Mouse (Mus musculus) small intestine, adult 2 months (tissue): ENCODE data around the gene Arid5a. TPM values are rescaled to one million over a fixed set of nuclear protein-coding genes. Genes with fewer than 3 reads are reported as not detected.

ENCODE experiments used
- H3K27ac ChIP-seq: fragments of 200-500 bp; 2 replicates; pipeline ENCODE4 v1.5.1; 2012; ENCODE audit warnings: low read depth, low read length, control low read depth, inconsistent platforms; ENCODE audit not compliant: insufficient read depth
- H3K27me3 ChIP-seq: fragments of 200-500 bp; 2 replicates; pipeline ENCODE4 v1.6.1; 2012; ENCODE audit warnings: mild to moderate bottlenecking, moderate library complexity, low read length, inconsistent platforms; ENCODE audit not compliant: control insufficient read depth, insufficient read depth
- H3K36me3 ChIP-seq: fragments of 200-500 bp; 2 replicates; pipeline ENCODE4 v1.6.1; 2012; ENCODE audit warnings: mild to moderate bottlenecking, low read length, control low read depth, inconsistent platforms; ENCODE audit not compliant: control insufficient read depth, insufficient read depth
- H3K4me1 ChIP-seq: fragments of 200-500 bp; 2 replicates; pipeline ENCODE4 v1.6.1; 2012; ENCODE audit warnings: low read length, inconsistent platforms, mixed read lengths; ENCODE audit not compliant: control insufficient read depth, insufficient read depth, insufficient read length
- H3K4me3 ChIP-seq: fragments of 200-500 bp; 2 replicates; pipeline ENCODE4 v1.5.1; 2012; ENCODE audit warnings: low read depth, mild to moderate bottlenecking, control low read depth, inconsistent platforms, low read length, moderate library complexity
- CTCF ChIP-seq: fragments of 200-500 bp; IDR thresholded peaks from 2 replicates; pipeline ENCODE4 v1.5.1; 2012; ENCODE audit warnings: low read depth, mild to moderate bottlenecking, control low read depth, inconsistent platforms, low read length, moderate library complexity, mixed read lengths; ENCODE audit not compliant: insufficient replicate concordance, insufficient read length; ENCODE audit errors: extremely low read depth
- POLR2A ChIP-seq: fragments of 200-500 bp; IDR thresholded peaks from 2 replicates; pipeline ENCODE4 v1.6.1; 2012; ENCODE audit warnings: low read depth, mild to moderate bottlenecking, control low read depth, inconsistent platforms, low read length, moderate library complexity
- WGBS: fragments of 180-500 bp; shearing (Covaris S2); methylation state at CpG from one replicate; pipeline ENCODE4 v1.1.7; 2018; 5-methylcytosine and 5-hydroxymethylcytosine counted together
- polyA plus RNA-seq: library from polyadenylated mRNA; depleted of rRNA; stranded (reverse); fragments of >200 nt; gene quantifications from 2 replicates; pipeline ENCODE4 v1.2.3, GENCODE M21; 2012

Gene Arid5a
- polyA plus RNA-seq, 1 experiment = 11.1 TPM

DNA sequence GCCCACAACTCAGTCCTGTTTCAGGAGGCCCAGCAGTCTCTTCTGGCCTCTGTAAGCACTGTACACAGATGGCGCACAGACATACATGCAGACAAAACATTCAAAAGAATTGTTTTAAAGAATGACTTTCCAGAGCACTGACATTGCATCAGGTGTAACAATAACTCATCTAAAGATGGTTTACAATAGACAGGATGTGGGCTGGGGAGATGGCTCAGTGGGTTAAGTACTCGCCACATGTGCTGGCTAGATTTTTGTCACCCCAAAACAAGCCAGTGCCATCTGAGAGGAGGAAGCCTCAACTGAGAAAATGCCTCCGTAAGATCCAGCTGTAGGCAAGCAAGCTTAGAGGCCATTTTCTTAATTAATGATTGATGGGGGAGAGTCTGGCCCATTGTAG lies 13.1 kb upstream of the Arid5a start:
- 64% methylated on average over 3 of the region's 3 CpGs for WGBS
- Histone ChIP-seq H3K4me3 (no peak overlapping the region), H3K36me3 (no peaks in the 10 kb centered on the region), H3K27me3 (no peaks in the 10 kb centered on the region), H3K4me1 (peaks cover 3% of the 10 kb centered on the region; the same call in 1 of the 2 replicates), H3K27ac (no peak overlapping the region)
- TF ChIP-seq CTCF (no peak), POLR2A (no peak)

DNA sequence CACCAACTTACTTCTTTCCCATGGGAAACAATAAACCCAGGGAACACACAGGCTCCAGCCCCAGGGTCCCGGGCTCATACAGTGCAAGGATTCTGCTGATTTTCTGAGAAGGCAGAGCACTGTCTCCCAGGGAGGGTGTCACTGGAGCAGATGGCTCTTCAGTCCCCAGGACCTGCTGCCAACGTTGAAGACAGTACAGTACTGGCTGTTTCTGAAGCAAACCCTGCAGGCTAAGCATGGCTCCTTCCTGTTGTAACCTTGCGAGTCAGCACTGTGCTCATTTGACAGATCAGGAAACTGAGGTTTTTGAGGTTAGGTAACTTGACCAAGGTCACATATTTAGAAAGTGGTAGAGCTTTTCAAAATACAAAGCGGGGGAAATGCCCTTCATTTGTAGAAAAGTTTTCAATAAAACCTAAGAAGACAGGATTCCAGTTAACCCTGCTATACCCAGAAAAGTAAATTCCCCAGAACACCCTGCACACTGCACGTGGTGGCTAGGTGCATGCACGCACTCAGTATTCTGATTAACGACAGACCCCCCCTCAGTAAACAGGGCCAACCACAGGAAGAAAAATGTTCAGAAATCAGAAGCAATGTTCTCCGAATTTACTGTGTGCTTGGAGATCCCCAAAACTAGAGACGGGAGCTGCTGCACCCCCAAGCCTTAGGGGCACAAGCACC lies 10.9 kb upstream of the Arid5a start:
- no peak for TF ChIP-seq POLR2A
- TF ChIP-seq CTCF = no peak
- peaks cover 3% of the 10 kb centered on the region; the same call in 1 of the 2 replicates for H3K4me1 ChIP-seq
- no peaks in the 10 kb centered on the region for H3K27me3 ChIP-seq
- WGBS = 61% methylated on average over 9 of the region's 9 CpGs
- H3K36me3 ChIP-seq = no peaks in the 10 kb centered on the region
- H3K27ac ChIP-seq = no peak overlapping the region
- no peak overlapping the region for H3K4me3 ChIP-seq

DNA sequence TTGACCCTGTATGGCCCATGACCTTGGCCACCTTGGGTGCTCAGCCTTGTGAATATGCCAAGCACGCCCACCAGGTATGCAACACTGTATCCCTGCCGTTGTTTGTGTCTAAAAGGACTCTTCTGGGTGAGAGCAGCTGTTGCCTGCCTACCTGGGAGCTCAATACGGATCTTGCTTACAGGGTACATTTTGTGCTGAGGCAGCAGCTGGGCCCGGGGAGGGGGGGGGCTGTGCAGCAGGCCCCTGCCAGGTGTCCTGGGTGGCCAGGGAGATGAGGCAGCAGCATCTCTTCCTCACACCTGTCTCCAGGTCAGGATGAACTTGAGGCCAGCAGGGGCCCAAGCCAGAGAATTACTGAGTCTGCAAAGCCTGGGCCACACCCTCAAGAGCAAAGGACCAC lies 9.4 kb upstream of the Arid5a start:
- WGBS = 60% methylated on average over 4 of the region's 4 CpGs
- H3K4me1 ChIP-seq = peaks cover 3% of the 10 kb centered on the region; the same call in 1 of the 2 replicates
- no peak overlapping the region for H3K27ac ChIP-seq
- no peak overlapping the region for H3K4me3 ChIP-seq
- TF ChIP-seq CTCF (no peak), POLR2A (no peak)
- H3K36me3 ChIP-seq = no peaks in the 10 kb centered on the region
- H3K27me3 ChIP-seq = peaks cover 4% of the 10 kb centered on the region

DNA sequence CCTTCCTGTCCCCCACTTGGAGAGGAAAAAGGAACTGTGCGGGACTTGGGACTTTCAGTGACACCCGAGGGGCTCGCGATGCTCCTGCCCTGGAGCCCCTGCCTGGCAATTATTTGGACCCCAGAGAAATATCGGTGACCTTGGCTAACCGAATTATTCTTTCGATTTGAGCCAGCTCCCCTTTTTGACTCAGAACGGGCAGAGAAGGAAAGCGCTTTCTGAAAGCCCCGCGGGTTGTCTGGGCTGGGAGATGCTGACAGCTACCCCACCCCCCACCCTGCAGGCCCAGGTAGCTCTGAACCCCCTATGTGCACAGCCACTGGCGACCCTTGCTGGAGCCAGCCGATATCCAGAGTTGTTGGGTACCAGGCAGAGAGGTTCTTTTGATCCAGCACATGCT lies 8.4 kb upstream of the Arid5a start:
- Histone ChIP-seq H3K27me3 (peaks cover 5% of the 10 kb centered on the region), H3K4me1 (peaks cover 3% of the 10 kb centered on the region), H3K4me3 (no peak overlapping the region), H3K27ac (no peak overlapping the region), H3K36me3 (no peaks in the 10 kb centered on the region)
- WGBS = 45% methylated on average over 13 of the region's 13 CpGs
- TF ChIP-seq CTCF (no peak), POLR2A (no peak)

DNA sequence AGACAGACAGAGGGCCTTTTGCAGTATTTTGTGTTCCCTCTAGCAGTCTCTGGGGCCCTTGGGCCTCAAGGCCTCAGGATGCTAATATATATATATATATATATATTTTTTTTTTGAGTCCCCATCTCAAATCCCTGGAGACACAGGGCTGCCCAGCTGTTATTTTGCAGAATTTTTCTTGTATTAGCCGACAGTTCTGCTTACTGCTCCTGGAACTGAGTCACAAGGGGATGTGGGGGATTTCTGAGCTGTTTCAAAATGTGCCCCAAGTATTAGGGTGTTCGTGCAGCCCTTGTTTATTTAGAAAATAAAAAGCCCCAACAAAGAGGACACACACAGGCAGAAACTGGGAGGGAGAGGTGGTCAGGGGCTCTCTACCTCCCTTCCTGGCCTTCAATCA lies 7.9 kb upstream of the Arid5a start:
- no peak overlapping the region for H3K27ac ChIP-seq
- peaks cover 3% of the 10 kb centered on the region for H3K4me1 ChIP-seq
- WGBS = 78% methylated on average over 2 of the region's 2 CpGs
- H3K36me3 ChIP-seq = no peaks in the 10 kb centered on the region
- no peak for TF ChIP-seq POLR2A
- TF ChIP-seq CTCF = no peak
- H3K27me3 ChIP-seq = peaks cover 5% of the 10 kb centered on the region
- H3K4me3 ChIP-seq = no peak overlapping the region

DNA sequence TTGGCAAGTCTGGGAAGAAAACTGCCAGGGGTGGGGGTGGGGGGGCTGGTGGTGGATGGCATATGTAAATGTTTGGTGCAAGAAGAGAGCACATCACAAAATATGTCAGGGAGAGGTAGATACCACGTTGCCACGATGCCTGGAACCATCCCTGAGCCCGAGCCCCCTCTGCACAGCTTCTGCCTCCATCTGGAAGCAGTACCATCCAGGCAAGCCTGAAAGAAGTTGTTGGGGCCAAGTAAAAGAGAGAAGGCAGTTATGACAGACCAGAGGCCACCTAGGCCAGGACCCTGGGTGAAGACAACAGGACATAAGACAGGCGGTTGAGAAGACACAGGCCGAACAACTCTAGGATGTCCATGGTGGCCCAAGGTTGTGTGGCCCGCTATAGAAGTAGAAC lies 7.0 kb upstream of the Arid5a start:
- no peak for TF ChIP-seq CTCF
- no peak for TF ChIP-seq POLR2A
- Histone ChIP-seq H3K4me1 (peaks cover 3% of the 10 kb centered on the region), H3K27me3 (peaks cover 5% of the 10 kb centered on the region), H3K27ac (no peak overlapping the region), H3K4me3 (no peak overlapping the region), H3K36me3 (no peaks in the 10 kb centered on the region)
- 88% methylated on average over 6 of the region's 6 CpGs for WGBS

DNA sequence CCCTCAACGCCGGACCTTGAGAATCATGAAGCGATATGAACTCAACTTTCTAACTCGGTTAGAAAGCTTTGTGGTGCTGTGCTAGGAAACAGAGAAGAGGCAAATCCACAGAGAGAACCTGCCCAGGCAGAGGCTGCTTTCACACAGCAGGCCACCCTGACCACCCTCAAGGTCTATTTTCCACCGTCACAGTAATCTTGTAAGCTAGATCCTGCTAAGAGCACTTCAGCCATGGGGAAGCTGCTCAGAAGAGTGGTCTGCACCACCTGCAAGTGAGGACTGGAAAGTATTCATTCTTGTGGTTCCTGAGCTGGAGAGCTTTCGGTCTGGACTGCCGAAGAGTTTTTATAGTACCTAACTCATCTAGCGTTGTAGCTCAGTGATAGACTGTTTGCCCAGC lies 5.3 kb upstream of the Arid5a start:
- no peak overlapping the region for H3K27ac ChIP-seq
- H3K4me3 ChIP-seq = no peak overlapping the region
- peaks cover 3% of the 10 kb centered on the region for H3K4me1 ChIP-seq
- no peaks in the 10 kb centered on the region for H3K36me3 ChIP-seq
- TF ChIP-seq CTCF = no peak
- no peak for TF ChIP-seq POLR2A
- peaks cover 5% of the 10 kb centered on the region for H3K27me3 ChIP-seq
- 88% methylated on average over 8 of the region's 8 CpGs for WGBS
